Mouse (Mus musculus): ENCODE results near the gene Olfr572.

Gene Olfr572

GRCm38 (mm10) chr7:102924109-102924508 lies at the start of gene Olfr572:
TSS of gene Olfr572 (plus strand) at chr7:102924409.
- no peak for DNase-seq

DNA sequence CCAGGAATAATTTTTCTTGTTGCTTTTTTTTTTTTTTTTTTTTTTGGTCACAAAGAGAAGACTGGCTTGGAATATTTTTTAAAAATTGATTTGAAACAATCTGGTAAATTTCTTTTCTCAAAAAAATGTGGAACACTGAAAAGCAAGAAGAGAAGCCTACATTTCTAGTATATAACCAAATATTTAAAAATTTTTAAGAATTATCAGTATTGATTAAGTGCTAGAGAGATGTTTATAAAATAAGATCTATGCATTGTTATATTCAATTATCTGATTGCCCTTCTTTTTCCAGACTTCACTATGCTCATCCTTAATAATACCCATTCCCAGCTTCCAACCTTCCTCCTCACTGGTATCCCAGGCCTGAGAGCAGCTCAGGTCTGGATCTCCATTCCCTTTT lies 47.4 kb upstream of the Olfr572 start, which contains the start of gene Olfr568:
TSS of gene Olfr568 (plus strand) at position 301 of the 400 bp plus-strand sequence.
- no peak for DNase-seq

- no peak for DNase-seq
These were observed 33.4 kb upstream of the Olfr572 start, which contains the start of gene Olfr569 for GRCm38 (mm10) chr7:102890782-102891181. TSS of gene Olfr569 (minus strand) at chr7:102890882.

DNA sequence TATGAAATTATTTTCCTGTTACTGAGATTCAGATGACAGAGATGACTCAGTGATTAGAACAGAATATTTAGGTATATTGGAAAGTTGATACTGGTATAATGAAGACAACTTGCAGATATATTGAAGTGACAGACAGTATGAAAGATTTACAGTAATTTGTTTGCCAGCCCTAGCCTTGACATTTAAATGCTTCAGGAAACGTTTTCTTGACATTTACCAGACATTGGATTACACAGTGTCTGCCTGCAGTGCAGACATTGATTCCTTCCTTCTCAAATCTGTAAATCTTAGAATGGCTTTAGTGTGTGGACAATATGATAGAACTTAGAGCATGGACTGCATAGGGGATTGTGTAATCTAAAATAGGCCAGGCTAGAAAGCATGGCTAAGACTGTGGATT lies 8.9 kb upstream of the Olfr572 start:
- no peak for DNase-seq

DNA sequence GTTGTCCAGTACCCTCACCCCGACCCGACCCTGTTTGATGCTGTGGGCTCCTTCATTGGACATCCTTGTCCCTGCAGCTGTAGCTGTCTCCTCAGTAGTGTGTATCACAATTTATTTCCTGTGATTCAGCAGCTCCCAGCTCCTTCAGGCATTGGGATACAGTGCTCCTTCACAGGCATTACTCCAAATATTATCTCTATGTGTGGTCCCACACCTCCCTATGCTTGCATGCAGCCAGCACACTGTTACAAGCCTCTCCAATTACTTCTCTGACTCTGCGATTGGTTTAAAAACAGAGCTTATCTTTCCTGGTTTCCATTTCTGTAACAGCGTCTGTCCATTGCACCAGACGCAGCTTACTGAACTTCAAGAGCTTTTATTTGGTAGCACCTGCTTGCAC lies 7.8 kb upstream of the Olfr572 start:
- no peak for DNase-seq

DNA sequence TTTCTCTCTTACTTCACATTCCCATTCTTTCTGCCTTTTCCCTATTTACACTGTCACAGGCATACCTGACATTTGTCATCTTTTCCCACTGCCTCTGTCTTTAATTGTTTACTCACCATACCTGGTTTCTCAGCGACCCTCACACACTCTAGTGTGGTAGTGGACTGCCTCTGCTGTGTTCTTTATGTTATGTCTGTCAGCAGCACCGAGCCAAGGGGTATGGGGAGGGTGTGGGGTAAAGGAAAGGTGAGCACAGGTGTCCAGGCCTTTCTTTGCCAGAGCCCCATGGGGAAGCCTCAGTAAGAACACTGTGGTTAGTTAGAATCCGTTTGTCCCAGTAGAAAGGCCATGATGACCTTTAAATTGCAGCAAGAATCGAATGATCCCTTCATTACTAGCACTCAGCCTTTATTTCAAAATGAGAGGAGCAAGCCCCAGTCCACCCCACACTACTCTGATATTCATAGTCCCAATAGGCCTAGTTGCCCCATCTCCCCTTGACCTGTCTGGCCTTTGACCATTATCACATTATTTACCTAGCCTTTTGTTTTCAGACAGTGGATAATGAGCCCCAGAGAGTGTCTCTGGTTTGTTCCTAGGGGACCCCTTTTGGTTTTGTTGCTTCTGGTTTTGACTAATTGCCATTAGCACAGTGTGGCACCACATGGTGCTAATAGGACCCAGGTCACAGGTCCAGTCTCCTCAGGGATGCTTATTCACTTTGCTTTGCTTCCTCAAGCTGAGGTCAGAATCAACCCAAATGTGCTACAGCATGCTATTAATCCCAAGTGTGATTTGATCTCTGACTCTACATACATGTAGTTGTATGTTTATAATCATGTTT lies 7.0 kb upstream of the Olfr572 start, which contains the start of gene Olfr571:
TSS of gene Olfr571 (minus strand) at position 505 of the 844 bp plus-strand sequence.
- no peak for DNase-seq

GRCm38 (mm10) chr7:102919632-102920031 lies 4.6 kb upstream of the Olfr572 start:
- DNase-seq = no peak

DNA sequence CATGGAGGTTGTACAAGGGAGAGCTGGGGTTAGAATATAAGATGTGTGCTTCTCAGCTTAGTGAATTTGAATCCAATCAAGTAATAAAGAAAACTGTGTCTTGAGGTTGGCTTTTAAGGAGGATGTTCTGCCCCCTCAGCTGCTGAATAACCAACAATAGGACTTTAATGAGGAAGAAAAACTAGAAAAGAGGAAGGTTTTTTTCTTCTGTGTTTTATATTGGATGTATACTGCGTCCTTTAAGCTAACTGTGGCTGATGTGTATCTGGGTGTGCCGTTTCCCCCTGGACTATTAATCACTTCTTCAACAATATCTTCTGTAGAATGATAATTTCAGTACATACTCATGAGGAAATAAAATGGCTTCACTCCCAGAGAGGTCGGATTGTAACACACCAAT lies 2.9 kb downstream of the Olfr572 start:
- no peak for DNase-seq

DNA sequence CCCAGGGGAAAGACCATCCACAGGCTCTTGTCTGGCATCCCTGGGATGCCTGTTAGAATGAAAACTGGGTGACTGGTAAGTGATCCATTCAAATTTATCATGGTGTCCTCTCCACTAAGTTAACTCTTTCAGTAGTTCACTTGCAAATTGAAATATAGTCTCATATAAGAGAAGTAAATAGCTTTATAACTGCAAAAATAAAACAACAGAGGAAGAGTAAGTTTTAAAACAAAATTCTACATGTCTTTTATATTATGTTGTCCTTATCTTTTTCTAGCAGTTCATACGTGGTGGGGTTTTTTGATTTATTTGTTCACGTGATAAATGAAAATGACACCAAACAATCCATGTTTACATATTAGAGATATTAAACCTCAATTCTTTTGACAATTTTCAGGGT lies 18.3 kb downstream of the Olfr572 start, which contains the start of gene Olfr573-ps1:
TSS of gene Olfr573-ps1 (minus strand) at position 101 of the 400 bp plus-strand sequence.
- DNase-seq = no peak

DNA sequence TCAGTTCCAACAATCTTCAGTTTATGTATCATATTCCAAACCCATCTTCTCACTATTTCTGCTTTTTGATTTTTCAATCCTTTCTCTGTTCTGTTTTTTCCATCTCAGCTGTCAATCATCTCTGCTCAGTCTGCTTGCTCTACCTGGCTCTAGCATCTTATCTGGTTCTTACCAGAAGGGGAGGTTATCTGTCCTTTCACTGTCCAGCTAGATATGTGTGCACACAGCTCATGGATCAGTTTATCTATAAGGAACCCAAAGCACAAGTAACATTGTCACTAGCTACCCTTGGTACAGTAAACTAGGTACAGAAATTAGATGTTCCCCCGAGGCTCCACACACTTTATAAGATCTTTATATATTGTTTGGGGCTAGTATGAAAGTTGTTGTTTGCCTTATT lies 19.2 kb downstream of the Olfr572 start:
- no peak for DNase-seq

DNA sequence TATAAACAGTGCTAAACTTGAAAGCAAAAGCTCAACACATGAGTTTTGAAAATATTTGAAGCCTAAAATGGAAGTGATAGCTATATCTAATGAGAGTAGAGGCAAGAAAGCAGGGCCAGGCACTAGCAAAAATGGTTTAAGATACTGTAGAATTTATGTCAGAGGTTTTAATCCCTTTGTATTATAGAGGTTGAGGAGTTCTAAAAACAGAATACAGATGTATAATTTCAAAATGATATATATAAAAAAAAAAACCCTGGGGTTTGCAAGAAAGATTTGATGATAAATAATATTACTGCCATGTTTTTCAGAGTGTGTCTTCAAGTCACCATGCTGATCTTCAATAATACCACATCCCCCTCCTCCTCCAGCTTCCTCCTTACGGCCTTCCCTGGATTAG lies 24.0 kb downstream of the Olfr572 start, which contains the start of gene Olfr574:
TSS of gene Olfr574 (plus strand) at position 301 of the 400 bp plus-strand sequence.
- no peak for DNase-seq

GRCm38 (mm10) chr7:102950732-102951131 lies 26.5 kb downstream of the Olfr572 start:
- DNase-seq = no peak

DNA sequence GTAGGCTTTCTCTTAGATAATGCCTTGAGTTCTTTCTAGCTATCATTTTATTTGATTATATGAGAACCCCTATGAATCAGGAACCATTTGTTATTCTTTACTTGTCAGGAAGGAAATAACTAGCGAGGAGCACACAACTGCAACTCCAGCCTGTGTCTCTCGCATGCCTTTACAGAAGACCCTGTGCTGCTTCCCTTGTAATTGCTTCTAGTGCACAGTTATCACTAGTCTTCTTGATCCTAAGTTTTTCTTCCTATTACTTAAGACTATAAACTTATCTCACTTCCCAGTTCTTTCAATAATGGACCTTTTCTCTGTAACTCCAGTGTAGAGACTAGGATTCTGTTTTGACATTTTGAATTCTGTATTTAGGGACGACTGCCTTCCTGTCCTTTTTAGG lies 33.9 kb downstream of the Olfr572 start:
- no peak for DNase-seq

DNA sequence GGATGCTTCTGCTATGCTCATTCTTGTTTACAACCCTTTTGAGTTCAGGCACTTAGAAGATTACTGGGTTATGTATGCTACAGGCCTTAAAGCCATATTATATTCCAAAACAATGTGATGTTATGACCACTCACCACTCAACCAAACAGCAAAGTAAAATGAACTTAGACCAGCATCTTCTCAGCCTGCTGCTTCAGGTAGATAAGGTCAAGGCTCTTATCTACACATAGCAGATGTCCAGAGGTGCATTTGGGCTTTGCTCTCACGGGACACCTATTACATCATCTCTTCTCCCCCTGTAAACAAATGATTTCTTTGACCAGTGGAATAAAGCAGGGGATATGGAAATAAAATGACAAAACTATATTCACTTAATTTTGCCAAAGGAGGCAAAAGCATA lies 34.4 kb downstream of the Olfr572 start, which contains the start of gene Olfr575:
TSS of gene Olfr575 (minus strand) at position 183 of the 400 bp plus-strand sequence.
- no peak for DNase-seq

DNA sequence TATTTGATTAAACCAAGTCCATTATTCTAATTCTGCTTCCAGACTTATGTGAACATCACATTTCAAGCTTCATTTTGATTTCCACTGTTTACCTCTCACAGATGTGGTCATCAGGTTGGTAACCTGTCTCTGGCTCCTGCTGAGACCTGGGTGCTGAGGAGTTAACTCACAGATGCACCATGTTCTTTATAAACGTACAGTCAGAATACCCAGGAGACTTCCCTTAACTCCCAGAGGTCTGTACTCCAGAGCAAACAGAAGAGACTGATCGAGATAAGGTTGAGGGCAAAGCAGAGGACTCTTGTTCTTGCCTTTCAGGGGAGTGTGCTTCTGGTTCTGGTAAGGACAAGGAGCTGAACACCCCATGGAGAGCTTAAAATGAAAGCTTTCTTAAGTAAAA lies 38.2 kb downstream of the Olfr572 start, which contains the start of gene Olfr576:
TSS of gene Olfr576 (plus strand) at position 301 of the 400 bp plus-strand sequence.
- DNase-seq = no peak

DNA sequence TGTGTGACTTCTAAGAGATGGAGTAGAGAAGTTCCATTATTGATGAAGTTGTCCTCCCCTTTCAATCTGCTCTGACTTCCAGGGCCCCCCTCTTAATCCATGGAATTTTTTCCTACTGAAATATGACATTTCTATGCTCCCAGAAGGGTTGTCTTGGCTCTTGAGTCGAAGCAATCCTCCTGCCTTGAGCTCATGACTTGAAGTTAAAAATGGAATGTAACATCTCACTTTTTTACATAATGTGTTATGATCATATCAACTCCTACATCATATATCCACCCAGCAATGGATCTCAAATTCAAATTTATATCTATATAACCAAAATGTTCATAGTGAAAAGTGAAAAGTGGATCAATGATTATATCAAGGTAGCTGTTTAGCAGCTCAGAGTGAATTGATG lies 50.2 kb downstream of the Olfr572 start:
- no peak for DNase-seq

DNA sequence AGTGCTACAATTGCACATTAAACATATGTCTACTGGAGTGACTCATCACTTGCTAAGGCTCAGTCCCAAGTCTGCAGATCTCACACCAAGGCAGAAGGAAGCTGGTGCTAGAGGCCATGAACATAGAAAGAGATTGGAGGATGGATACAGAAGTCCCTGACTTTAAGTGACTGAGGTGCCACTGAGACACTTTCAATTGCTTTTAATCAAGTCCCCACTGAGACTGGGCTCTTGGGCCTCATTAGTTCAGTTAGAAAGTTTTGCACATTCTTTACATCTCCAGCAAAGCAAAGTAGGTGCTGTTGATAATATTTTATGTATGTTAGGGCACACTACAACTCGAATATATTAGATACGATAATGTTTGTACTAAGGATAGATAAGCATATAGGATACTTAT lies 51.6 kb downstream of the Olfr572 start, which contains the start of gene Olfr577:
TSS of gene Olfr577 (minus strand) at position 101 of the 400 bp plus-strand sequence.
- no peak for DNase-seq

All from kidney, adult 11 months (tissue).